Mouse (Mus musculus) brain, adult 2 months (tissue): ENCODE measurements around the gene Lcmt2.
"Not testable (repeated sequence)": the region's sequence is repeated elsewhere in the genome, so short reads cannot be mapped to it uniquely, and the experiment has no call there.

Source experiments
- DNase-seq: peaks from one replicate; pipeline ENCODE4 v3.0.0; 2011; ENCODE audit warnings: low read depth, low spot score

Gene Lcmt2

DNA sequence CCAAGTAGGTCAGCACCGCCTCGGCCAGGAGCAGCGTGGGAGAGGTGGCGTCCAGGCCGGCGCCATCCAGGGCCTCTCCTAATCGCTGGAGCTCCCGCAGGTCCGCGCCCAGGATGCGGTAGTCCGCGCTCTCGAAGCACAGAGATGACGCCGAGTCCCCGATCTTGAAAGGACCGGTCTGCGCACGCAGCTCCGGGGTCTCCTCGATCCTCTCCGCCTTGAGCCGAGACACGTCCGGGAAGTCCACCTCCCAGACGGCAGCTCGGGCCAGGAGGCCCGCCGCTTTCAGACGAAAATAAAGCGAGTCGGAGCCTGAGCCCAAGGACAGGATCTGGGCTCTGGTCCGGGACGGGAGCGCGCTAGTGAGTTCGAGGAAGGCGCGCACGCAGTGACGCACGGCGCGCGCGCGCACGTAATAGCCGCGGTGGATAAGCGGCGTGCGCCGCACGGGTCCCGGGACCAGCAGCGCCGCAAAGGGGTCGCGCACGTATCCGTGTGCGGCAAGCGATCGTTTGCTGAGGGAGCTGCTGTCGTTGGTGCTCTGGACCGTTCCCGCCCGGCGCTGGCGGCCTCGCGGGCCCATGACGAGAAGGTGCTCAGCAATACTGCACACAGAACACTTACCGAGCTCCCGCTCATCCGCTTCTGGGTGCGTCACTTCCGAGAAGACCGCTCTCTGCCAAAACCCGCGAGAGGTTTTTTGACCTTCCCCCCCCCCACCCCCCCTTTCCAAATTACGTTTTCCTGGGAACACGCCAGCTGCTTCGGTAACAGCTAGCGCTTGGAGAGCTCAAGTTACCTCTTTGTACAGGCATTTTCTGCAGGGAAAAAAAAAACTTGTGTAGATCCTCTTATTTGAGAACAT, at the start of gene Lcmt2, which contains the start of gene Adal:
TSS of gene Lcmt2 (minus strand) at position 636 of the 865 bp plus-strand sequence.
TSS of gene Adal (plus strand) at position 411 of the 865 bp plus-strand sequence.
- DNase-seq, result peak; percentile 97

DNA sequence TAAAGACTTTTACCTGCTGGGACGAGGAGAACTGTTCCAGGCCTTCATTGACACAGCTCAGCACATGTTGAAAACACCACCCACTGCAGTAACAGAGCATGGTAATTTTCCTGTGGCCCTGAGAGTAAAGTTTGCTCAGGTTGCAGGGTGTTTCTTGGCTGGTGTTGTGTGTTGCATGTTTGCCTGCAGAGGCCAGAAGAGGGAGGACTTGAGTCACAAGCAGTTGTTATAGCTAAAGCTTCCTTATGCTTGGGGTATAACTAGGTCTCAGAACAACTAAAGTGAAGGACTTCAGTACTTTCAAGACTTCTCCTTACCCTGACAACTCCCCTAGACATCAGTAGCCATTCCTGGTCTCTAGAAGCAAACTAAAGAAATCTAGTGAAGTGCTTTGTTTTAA, 48.1 kb upstream of the Lcmt2 start:
- DNase-seq, result peak; percentile 40

DNA sequence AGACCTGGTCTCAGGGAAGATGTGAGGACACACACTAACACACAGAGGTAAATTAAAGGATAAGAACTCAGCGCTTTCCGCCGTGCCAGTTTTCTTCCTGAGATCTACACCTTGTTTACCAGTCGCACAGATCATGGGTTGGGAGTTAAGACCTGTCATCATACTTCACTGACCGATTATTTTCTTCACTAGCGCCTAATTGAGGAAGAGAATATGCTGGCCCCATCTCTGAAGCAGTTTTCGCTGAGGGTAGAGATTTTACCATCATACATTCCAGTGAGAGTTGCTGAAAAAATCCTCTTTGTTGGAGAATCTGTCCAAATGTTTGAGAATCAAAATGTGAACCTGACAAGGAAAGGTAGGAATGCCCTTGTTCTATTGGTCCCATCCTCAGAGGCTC, 43.7 kb upstream of the Lcmt2 start:
- DNase-seq, result no peak

DNA sequence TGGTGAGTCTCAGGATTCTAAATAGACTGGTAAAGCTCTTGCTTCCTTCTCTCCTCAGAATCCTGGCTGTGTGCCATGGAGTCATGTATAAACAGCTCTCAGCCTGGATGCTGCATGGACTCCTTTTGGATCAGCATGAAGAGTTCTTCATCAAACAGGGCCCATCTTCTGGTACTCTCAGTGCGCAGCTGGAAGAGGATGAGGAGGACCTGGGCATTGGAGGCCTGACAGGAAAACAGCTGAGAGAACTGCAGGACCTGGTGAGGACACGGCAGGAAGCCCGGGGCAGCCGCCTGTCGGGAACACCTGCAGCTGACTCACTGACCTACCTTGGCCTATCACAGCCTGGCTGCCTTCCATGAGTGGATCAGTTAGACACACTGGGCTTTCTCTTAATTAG, 43.0 kb upstream of the Lcmt2 start:
- peak; percentile 89 for DNase-seq

DNA sequence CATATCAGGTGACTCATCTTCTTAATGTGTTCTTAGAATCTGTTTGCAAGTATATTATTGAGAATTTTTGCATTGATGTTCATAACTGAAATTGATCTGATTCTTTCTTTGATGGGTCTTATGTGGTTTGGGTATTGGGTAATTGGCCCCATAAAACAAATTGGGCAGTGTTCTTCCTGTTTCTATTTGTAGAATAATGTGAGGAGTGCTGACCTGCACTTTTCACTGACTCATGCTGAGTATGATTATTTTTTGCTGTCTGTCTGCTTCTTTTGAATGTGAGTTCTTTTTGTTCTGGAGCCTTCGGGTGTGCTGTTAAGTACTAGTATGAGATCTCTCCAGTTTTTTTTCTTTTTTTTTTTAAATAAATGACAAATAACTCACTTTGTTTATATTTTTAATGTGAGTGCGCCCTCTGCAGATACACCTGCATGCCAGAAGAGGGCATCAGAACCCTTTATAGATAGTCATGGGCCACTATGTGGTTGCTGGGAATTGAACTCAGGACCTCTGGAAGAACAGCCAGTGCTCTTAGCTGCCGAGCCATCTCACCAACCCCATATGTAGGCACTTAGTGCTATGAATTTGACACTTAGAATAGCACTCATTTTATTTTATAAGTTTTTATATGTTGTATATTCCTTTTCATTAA, 38.5 kb upstream of the Lcmt2 start:
- no peak for DNase-seq

DNA sequence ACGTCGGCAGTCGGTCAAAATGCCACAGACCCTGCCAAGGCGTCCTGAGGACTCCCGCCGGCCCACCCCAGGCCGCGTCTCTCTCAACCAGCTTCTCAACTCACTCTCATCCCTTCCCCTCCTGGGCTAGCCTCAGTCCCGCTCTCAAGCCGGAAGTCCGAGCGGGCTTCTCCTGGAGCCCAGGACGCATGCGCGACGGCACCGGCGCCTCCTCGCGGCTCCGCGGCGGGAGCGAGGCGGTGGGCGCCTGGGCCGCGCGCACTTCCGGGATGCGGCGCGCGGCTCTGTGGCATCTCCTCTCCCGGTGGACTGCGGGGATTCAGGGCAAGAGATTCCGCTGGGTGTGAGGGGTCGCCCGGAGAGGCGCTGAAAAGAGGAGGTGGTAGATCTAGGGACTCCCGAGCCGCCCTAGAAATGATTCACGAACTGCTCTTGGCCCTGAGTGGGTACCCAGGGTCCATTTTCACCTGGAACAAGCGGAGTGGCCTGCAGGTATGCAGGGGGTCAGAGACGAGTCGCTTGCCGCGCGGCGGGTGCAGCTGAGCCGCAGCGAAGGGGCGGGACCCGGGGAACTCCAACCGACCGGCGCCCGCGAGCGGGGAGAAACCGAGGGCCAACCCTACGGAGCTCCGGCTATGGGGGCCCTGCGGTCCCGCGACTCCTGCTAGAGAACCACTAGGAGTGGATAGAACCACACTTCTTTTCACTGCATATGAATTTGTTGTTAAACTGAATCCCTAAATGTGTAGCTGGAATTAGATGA, 30.7 kb upstream of the Lcmt2 start, which contains the start of gene Zscan29:
TSS of gene Zscan29 (minus strand) at position 146 of the 763 bp plus-strand sequence.
- DNase-seq, result peak; percentile 94

DNA sequence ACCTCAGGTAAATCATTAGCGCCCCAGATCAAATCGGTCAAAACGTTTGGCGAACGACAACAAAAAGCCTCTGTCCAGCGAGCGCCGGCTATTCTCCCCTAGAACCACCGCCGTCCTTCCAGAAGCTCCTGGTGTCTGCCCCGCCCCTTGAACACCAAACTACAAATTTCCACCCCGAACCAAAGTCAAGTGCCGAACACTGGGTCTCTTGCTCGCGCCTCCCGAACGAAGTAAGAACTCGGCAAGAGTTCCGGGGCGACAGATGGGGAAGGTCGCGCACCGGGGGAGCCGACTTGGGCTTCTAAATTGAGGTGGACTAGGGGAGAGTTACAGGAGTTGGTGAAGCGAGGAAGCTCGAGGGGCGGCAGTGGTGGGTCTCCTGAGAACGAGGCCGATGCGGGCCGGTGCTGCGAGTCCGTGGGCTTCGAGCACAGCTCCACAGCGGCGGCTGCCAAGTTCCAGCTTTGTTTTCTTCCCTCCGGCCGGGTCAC, 30.1 kb upstream of the Lcmt2 start, which contains the start of gene Tubgcp4:
TSS of gene Tubgcp4 (plus strand) at position 174 of the 491 bp plus-strand sequence.
- peak; percentile 20 for DNase-seq

DNA sequence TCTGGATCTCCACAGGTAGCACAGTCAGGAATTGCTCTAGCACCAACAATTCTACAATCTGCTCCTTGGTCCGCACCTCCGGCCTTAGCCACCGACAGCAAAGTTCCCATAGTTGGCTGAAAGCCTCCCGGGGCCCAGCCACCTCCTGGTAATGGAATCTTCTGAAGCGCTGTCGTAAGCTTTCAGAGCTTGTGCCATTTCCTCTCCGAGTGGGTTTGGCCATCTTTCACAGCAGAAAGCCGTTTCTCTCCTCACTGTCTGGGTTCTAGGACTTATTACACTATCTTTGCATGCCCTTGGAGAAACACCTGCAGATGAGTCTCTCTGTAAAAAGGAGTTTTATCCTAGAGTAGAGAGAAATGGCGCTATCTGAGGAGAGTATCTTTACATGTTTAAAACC, 29.4 kb upstream of the Lcmt2 start:
- DNase-seq, result peak; percentile 33

DNA sequence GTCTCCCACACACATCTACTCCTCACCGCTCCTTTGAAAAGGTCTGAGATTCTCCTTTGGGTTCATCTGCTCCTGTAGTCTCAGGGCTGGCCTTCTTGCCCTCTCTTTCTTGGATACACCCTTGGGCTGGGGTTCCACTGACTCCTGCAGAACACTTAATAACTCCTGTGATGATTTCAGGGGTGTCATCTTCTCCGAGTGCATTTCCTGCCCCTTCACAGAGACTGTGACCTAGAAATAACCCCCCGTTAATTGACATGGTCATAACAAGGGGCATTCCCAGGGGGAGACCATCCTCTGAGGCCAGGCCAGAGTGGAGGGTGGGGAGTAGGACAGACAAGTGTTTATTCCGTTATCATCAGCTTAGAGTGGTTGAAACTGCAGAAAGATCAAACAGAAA, 28.7 kb upstream of the Lcmt2 start:
- no peak for DNase-seq

DNA sequence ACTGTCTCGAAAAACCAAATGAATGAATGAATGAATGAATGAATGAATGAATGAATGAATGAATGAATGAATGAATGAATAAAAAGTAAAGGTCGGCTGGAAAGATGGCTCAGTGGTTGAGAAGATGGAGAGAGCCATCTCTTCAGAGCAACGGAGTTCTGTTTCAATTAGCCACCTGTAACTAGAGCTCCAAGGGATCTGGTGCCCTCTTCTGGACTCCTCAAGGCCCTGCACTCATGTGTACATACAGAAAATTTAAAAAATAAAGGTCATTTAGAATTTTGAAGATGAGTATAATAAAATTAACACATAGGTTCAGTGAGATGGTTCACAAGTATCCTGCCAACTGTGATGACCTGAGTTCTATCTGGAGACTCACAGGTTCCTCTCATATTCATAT, 12.6 kb upstream of the Lcmt2 start:
- DNase-seq, result no peak

DNA sequence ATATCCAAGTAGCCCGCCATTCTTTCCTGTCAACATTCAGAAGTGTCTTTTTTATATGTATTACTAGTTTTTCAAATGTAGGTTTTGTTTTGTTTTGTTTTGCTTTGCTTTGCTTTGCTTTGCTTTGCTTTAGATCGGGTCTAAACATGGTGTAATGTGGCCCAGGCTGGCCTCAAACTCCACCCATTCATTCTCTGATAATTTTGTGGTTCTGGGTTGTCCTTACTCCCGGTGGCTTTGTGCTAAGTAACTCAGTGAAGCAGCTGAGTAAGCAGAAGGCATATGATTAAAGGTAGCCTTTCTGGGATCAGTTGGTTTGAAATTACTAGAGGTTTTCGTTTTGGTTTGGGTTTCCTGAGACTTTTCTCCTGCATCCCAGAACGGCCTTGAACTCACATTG, 9.2 kb upstream of the Lcmt2 start:
- no peak for DNase-seq

DNA sequence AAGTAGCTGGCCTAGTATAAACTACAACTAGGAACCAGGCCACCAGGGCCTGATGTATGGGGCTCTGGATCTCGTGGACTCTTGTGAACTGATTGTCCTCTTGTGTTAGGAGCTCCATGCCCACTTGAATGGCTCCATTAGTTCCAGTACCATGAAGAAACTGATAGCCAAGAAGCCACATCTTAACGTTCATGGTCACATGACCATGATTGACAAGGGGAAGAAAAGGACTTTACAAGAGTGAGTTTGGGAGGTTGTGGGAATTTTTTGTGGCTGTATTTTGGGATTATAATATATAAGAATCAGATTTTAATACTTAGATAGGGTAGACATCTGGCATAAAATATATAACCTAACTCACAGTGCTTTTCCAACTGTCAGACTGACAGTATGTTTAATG, 2.0 kb upstream of the Lcmt2 start:
- DNase-seq, result no peak

DNA sequence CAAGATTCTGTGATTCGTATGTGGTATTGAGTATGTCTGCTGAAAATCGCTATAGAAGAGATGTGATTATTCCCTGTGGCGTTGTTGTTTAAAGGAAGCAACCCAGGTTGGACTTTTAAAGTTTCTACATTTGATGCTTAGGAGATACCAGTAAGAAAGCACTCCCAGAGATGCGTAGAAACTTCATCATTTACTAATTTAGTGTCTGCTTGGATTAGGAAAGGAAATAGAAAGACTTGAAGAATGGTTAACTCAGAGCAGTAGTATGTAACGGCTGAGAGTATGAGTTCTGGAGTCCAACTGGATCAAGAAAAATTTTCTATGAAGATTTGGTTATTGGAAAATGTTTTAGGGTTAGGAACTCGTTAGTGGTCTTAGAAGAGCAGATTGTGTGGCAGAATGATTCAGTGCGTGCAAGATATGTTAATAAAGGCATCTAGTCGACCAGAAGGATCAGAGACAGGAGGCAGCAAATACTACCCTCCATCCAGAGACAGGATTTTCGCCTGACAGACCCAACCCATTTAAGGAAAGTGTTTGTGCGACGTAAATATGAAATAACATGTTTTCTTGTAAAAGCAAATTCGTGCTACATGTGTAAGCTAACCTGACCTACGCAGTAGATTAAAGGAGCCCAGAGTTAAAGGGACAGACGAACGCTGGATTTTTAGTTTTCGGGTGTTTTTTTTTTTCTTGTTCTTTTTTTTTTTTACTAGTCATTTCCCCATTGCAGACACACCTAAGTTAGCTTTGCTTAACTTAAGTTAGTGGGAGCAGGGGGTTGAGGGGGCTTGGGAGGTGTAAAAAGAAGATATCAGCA, 973 bp upstream of the Lcmt2 start:
- DNase-seq, result peak; percentile 6

DNA sequence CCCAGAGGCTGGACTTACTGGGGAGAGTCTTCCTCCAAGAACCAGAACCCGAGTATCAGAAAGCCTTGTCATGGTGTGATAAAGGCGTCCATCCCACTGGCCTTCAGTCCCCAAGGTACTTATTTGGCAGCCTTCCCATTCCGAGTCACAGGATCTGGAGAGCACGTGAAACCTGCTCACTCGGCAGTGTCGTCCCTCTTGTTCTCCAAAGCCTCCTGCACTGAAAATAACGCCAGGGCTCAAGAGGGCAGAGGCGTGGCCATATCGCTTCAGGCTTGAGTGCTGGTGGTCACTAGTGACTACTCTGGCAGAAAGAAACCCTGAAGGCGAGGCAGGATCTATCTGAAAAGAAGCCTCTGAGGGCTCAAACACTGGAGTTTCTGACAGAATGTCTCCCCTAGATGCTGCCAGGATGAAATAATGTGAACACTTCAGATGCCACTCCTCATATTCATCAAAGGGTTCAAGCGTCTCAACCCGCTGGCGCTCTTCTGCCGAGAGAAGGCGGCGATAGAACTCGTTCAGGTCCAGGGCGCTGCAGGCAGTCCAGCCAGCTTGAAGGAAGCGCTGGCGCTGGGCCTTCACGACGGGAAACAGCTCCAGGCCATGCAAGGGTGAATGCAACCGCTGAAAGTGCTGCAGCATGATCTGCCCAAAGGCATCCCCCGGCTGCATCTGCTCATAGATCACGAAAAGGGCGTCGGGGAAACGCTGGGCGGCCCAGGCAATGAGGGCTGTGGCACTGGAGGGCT, 1.0 kb downstream of the Lcmt2 start:
- DNase-seq, result peak; percentile 68

DNA sequence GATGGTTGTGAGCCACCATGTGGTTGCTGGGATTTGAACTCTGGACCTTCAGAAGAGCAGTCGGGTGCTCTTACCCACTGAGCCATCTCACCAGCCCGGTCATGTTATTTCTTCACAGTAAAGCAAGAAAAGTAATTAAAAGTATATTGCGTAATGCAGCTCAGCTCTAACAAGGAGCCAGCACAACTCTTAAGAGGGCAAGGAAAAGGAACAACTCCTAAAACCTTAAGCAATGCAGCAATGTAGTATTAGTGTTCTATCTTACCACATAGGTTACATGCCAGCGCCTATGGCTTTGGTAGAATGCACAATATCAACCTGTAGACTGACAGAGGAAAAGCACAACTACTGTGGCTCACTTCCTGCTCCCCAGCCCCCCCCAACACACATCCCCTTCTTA, 3.1 kb downstream of the Lcmt2 start:
- DNase-seq, result no peak

DNA sequence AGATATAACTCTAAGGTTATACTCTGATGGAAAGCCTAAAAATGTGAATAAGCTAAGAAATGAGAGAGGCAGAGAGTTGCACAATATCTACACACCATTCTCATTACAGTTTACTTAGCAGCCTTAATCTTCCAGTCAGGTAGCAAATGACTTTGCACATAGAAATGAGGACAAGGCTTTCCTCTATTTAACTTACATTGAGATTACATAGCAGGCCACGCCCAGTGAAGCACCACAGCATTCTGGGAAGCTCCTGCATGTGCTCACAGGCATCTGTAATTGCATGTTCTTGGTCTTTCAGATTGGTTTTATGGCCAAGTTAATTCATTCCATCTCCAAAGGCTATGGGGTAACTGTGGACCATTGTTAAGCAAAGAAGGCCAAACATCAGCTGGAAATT, 7.6 kb downstream of the Lcmt2 start:
- no peak for DNase-seq

DNA sequence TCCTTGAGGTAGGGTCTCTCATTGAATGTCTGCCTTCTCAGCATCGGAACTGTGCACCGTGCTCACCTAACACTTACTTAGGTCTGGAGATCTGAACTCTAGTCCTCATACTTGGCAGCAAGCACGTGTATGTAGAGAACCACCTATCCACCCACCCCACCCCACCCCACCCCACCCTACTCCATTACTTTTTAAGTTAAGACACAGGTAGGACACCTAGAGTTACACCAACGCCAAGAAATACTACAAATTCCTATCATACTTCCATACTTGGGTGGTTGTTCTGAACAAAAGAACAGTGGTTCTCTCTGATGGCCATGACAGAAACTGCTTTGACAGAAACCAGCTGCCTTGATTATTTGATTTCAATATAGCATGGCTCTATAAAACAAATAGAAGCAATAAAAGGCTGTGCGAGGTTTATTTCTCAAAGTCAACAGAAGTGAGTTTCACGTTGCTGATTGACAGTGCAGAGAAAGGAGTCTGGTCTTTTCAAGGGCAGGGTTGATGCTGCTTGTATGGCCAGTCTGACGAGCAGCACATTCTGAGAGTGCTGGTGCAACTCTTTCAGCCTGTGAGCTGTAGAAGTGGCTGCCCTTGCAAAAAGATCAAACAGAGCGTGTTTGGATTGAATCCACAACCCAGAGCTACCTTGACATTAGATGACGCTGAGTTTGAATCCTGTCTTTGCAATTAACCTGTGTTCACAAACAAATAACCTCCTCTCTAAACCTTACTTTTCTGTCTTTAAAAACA, 11.4 kb downstream of the Lcmt2 start:
- DNase-seq, result no peak

DNA sequence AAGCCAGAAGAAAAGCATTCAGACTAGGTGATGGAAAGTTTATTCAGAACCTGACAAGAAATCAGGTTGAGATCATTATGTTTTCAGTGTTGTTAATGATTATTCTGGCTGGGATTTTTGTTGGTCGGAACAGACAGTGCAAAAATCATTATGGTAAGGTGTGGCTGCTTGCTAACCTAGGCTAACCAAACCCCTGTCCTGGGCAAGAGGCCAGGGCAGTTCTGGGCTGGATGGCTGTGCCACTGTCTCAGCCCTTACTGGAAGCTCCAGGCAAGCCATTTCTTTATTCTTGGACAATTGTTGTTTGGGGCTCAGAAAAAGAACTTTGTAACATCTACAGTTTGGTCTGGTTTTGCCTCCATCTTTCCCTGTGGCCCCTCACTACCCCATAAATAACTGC, 12.9 kb downstream of the Lcmt2 start:
- DNase-seq, result no peak

DNA sequence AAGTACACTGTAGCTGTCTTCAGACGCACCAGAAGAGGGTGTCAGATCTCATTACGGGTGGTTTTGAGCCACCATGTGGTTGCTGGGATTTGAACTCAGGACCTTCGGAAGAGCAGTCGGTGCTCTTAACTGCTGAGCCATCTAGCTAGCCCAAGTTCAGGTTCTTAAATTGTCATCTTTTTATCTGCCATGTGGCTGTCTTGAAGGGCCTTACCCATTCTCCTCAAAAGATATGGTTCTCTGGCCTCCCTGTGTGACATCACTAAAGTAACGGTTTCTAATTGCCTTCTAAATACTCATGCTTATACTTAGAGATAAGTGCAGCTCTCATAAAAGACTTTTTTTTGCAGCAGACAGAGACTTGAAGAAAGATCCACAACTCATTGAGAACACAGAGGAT, 14.2 kb downstream of the Lcmt2 start:
- not testable (repeated sequence) for DNase-seq

DNA sequence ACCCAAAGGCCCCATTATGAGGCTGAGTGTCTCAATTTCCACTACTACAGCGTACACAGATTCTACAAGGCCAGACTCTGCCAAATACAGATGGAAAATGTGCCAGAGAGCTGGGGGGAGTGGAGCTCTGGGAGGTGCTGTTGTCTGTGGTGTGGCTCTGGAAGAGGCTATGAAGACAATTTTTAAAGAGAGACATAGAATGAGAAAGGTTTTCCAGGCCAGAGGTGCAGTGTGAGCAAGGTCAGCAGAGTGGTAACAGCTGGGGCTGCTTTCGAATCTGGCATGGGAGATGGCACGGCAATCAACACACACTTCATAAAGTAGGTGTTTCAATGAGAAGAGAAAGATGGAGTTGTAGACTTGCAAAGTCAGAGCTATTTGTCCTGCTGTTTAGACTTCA, 21.2 kb downstream of the Lcmt2 start:
- no peak for DNase-seq
